Mouse (Mus musculus) gastrocnemius, postnatal 14 days (tissue): ENCODE data around the gene Ddah2. TPM values are rescaled to one million over a fixed set of nuclear protein-coding genes. Genes with fewer than 3 reads are reported as not detected.
A peak's percentile ranks its signal among the peaks of the same experiment; 100 is the strongest.

Experiments
- DNase-seq: peaks from one replicate; pipeline ENCODE4 v3.0.0; 2021; ENCODE audit warnings: mixed read lengths
- intact Hi-C: fragments of 180-260 bp; cut with DNase I; formaldehyde crosslinking; loops from one replicate; pipeline ENCODE4 v1.15.1; 2025; ENCODE audit warnings: low total_unique reads
- long read RNA-seq, 2 experiments: library from polyadenylated mRNA; stranded (forward); transcript quantifications; one replicate each; pipeline ENCODE4 v2.0.0; 2021
- total RNA-seq, 2 experiments: library from RNA; stranded (reverse); gene quantifications; 2 replicates each; pipeline ENCODE4 v1.2.3; 2021

Gene Ddah2
- 10 to 100 TPM; 23.4 to 32.2 TPM for total RNA-seq
- long read RNA-seq, experiment 1, transcript Ddah2-201 (7 exons, 1,342 nt) = major isoform, 23 of 31 reads
- long read RNA-seq, experiment 1, partial matches to known transcripts = 2 of 31 reads
- long read RNA-seq, experiment 1, other reads (novel, unspliced or antisense) = 5 of 31 reads
- long read RNA-seq, experiment 2, transcript Ddah2-201 (7 exons, 1,342 nt) = major isoform, 23 of 30 reads
- long read RNA-seq, experiment 2, partial matches to known transcripts = 2 of 30 reads
- long read RNA-seq, experiment 2, other reads (novel, unspliced or antisense) = 5 of 30 reads

DNA sequence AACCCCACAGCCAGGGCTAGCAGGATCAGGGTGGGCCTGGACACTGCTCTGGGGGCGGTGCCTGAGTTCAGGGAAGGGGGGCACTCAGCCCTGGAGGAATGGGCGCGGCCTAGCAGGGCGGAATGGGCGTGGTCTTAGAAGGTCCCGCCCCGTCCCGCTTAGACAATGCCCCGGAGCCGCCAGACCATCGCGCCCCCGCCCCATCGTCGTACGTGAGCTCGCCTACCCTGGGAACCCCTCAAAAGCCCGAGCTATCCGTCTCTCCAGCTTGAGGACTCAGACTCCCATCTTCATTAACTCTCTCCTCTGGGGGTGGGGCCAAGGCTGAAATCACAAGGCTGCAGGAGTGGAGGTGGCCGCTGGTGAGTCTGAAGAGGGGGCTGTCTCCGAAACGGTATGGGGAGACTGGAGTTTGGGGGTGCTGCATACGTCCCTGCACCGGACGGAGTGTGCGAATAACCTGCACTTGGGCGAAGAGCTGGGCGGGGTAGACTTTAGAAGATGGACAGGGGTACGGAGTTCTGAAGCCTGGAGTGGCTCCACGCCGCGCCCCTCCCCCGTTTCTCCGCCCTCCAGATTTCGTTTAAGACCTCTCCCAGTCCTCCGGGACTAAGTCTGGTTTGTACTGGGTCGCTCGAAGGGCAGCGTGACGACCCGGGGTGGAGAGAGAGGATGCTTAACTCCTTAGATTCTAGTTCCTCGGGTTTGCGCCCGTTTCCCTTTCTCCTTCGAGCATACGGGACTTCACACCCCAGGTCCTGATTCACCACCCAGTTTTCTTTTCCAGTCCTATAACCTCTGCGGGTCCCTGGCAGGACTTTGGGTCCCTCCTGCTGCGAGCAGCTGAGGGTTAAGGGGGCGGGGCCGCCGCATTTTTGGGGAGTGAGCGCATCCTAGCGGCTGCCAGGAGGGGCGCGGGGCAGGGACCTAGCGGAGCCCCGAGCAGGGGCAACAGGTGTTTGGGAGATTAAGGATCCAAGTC is at the start of gene Ddah2:
TSS of gene Ddah2 (plus strand) at position 125 of the 982 bp plus-strand sequence.
- intact Hi-C loops = loop anchor here (2.0 kb wide), 1 partner anchor 38 kb away; no protein-coding TSS in a partner anchor
- DNase-seq = peak; percentile 93

DNA sequence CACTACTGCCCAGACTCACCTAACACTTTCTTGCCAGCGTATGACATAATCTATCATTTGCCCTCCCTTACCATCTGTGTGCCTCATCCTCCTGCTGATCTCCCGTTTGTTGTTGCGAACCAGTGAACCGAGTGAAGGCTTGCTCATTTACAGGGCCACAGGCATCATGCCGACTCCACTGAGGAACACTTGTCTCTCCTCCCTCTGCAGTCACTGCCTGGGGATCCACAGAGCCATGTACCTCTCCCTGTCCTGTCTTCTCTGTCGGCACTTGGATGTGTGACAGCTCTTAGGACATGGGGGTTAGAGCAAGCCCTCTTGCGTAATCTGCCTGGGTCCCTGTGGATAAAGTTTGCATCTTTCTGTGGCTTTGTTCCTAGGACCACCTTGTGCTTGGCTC is 49.2 kb upstream of the Ddah2 start:
- intact Hi-C loops = no loop called here
- DNase-seq = no peak

DNA sequence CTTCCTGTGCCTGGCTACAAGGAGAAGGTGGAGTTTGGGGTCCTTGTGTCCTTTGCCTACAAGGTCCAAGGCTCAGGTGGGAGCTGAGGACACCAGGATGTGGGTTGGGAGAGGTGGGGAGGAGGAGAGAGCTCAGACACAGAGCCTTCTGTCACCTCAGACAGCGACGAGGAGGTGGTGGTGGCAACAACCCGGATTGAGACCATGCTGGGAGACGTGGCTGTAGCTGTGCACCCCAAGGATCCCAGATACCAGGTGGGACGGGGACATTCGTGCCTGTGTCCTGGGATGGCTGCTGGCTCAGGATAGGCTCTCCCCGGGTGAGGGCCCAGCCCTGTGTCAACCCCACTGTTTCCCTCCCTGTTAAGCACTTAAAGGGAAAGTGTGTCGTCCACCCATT is 47.4 kb upstream of the Ddah2 start:
- intact Hi-C loops = no loop called here
- DNase-seq = no peak

- DNase-seq = no peak
- intact Hi-C loops = no loop called here
These were observed 46.4 kb upstream of the Ddah2 start for GRCm38 (mm10) chr17:35012430-35012829.

GRCm38 (mm10) chr17:35013221-35013620 is 45.6 kb upstream of the Ddah2 start:
- intact Hi-C loops = no loop called here
- DNase-seq = no peak

DNA sequence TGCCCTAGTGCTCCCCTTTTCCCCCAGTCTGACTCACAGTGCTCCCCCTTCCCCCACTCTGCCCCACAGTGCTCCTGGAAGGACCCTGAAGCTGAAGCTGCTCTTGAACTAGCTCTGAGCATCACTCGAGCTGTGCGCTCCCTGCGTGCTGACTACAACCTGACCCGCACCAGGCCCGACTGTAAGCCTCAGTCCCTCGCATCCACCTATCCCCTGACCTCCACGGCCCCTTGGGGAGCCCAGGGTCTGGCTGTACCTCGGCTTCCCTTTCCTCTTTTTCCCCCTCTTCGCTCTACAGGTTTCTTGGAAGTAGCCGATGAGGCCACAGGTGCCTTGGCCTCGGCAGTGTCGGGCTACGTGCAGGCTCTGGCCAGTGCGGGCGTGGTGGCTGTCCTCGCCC is 43.5 kb upstream of the Ddah2 start:
- no peak for DNase-seq
- intact Hi-C loops = loop anchor here (5.0 kb wide), 1 partner anchor 87 kb away; no protein-coding TSS in a partner anchor

DNA sequence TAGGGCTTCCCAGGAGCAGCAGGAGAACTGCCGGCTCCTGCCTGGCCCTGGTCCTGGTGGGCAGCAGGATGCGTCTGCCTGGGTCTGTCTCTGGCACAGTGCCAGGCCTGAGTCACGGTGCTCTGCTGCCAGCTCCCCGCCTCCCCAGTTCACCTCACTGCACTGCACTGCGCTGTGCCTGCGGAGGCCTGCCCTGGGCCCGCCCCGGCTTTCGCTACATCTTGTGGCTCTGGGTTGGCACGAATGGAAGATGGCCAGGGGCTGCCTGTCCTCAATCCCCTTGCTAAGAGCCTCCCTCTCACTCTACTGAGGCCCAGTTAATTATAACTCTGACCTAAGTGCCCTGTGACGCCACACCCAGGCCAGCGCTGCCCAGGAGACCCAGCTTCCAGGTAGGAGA is 42.5 kb upstream of the Ddah2 start, which contains the start of gene Vwa7:
TSS of gene Vwa7 (plus strand) at position 204 of the 400 bp plus-strand sequence.
- peak; percentile 40 for DNase-seq
- intact Hi-C loops = loop anchor here (5.0 kb wide), 1 partner anchor 86 kb away; no protein-coding TSS in a partner anchor

- no peak for DNase-seq
- intact Hi-C loops = loop anchor here (5.0 kb wide), 1 partner anchor 85 kb away; no protein-coding TSS in a partner anchor
These were observed 41.8 kb upstream of the Ddah2 start for GRCm38 (mm10) chr17:35016791-35017705.

DNA sequence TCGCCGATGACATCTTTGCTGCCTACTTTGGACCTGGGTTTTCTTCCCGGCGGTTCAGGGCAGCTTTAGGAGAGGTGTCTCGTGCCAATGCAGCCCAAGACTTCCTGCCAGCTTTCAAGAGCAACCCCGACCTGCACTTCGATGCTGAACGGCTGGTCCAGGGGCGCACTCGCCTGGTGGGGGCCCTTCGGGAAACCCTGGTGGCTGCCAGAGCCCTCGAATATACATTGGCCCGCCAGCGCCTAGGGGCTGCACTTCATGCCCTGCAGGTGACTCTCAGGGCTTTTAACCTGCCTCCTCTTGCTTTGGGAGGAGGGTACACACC is 41.2 kb upstream of the Ddah2 start:
- intact Hi-C loops = loop anchor here (5.0 kb wide), 1 partner anchor 85 kb away; no protein-coding TSS in a partner anchor
- DNase-seq = no peak

GRCm38 (mm10) chr17:35018171-35018570 is 40.7 kb upstream of the Ddah2 start:
- DNase-seq = no peak
- intact Hi-C loops = loop anchor here (5.0 kb wide), 1 partner anchor 84 kb away; no protein-coding TSS in a partner anchor

GRCm38 (mm10) chr17:35019894-35020293 is 38.9 kb upstream of the Ddah2 start:
- DNase-seq = no peak
- intact Hi-C loops = loop anchor here (2.0 to 5.0 kb wide), 2 partner anchors 39 to 82 kb away; partner anchors contain the start of gene Ddah2

GRCm38 (mm10) chr17:35020551-35020950 is 38.3 kb upstream of the Ddah2 start:
- intact Hi-C loops = loop anchor here (2.0 kb wide), 1 partner anchor 38 kb away; the partner anchor contains the start of gene Ddah2
- DNase-seq = no peak

GRCm38 (mm10) chr17:35021163-35021808 is 37.5 kb upstream of the Ddah2 start:
- DNase-seq = peak; percentile 89
- intact Hi-C loops = loop anchor here (2.0 kb wide), 1 partner anchor 38 kb away; the partner anchor contains the start of gene Ddah2

GRCm38 (mm10) chr17:35021842-35022477 is 36.9 kb upstream of the Ddah2 start:
- no peak for DNase-seq
- intact Hi-C loops = loop anchor here (2.0 kb wide), 1 partner anchor 37 kb away; the partner anchor contains the start of gene Ddah2

DNA sequence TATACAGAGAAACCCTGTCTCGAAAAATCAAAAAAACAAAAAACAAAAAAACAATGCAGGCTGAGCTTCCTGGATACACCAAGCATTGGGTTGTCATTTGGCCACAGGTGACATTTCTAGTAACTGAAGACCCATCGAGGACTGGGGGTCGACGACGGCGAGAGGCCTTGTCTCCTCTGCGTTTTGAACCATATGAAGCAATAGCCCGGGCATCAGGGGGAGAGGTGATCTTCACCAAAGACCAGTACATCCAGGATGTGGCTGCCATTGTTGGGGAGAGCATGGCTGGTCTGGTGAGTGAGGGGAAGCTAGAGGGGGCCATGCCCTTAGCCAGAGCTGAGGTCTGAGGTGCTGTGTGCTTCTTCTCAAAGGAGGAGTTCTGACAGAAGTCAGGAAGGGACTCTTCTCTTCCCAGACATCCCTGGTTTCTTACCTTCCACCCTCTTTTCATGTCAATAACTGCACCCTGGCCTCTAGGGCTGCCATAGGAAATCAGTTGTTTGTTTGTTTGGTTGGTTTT is 36.2 kb upstream of the Ddah2 start:
- DNase-seq = no peak
- intact Hi-C loops = no loop called here

GRCm38 (mm10) chr17:35023221-35023620 is 35.6 kb upstream of the Ddah2 start:
- intact Hi-C loops = no loop called here
- no peak for DNase-seq

DNA sequence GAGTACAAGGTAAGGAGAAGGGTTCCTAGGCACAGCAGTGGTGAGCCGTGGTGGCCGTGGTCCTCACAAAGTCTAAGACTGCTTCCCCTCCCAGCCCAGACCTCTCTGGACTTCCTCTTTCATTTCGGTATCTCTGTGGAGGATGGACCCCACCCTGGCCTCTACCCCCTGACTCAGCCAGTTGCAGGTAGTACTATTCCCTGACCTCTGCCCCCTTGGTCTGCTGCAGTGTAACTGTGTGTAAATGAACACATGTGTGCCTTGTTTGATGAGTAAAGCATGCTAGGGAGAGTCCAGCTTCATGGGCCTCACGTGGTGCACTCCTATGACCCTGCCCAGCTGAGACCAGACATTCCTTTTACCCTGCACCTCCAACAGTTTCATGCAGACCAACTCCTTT is 35.1 kb upstream of the Ddah2 start:
- intact Hi-C loops = no loop called here
- DNase-seq = no peak

- intact Hi-C loops = no loop called here
- DNase-seq = no peak
These were observed 34.6 kb upstream of the Ddah2 start for GRCm38 (mm10) chr17:35024261-35024660.
